Mouse (Mus musculus): ENCODE data around the gene Ccdc154. TPM values are rescaled to one million over a fixed set of nuclear protein-coding genes. Genes with fewer than 3 reads are reported as not detected.

Gene Ccdc154
- total RNA-seq, 1 experiment from 2014 or later, result 0.15 TPM

DNA sequence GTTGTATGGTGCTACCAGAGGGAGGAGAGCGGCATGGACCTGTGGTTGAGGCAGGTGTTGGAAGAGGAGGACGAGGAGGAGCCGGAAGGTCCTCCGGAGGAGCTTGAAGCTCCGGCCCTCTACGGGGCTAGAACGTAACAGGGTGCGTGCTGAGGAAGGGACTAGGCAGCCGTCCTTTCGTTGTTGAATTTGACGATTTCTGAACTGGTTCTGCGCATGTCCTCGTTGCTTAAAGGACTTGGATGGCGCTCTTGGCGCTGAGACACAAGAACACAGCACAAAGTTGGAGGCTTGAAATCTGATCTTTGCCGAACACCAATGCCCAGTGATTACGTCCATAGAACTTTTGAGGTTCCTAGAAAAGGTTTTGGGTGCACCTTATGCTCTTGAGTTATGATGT lies 22.7 kb downstream of the Ccdc154 start:
- no peak for DNase-seq

DNA sequence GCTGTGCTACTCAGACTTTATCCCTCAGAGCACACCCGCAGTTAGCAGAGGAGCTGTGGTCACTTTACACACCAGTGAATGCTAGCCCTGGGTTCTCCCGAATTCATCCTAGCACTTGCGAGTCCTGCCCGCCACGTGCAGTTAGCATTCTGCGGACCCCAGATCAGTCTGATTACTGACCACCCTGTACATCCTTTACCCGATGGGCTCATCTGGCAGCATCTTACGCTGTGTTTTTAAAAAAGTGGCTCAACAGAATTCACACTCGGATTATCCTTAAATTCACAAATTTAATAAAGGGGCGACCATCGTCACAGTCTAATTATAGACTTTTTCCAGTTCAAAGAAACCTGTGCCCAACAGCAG lies 25.5 kb downstream of the Ccdc154 start:
- DNase-seq, result no peak

- peak; percentile 88 for DNase-seq
Measured at GRCm38 (mm10) chr17:25188150-25189031, 26.1 kb downstream of the Ccdc154 start, which contains the start of gene Unkl. Gene Unkl (plus strand): TSS chr17:25188397.

- DNase-seq, result no peak
Measured at GRCm38 (mm10) chr17:25189091-25189490, 26.8 kb downstream of the Ccdc154 start.

DNA sequence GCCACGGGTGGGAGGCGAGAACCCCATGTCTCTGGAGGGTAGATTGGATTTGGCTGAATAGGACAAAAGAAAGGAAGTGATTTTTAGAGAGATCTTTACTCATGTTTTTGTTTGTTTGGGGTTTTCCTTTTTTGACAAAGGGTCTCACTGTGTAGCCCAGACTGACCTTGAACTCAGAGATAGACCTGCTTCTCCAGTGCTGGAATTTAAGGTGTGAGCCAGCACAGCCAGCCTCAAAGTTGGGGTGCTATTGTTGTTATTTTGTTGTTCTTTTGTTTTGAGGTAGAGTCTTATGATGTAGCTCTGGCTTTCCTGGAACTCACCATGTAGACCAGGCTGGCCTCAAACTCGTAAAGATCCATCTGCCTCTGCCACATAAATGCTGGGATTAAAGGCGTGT lies 40.1 kb downstream of the Ccdc154 start:
- no peak for DNase-seq

GRCm38 (mm10) chr17:25210006-25210405 lies 47.7 kb downstream of the Ccdc154 start:
- DNase-seq, result no peak

DNA sequence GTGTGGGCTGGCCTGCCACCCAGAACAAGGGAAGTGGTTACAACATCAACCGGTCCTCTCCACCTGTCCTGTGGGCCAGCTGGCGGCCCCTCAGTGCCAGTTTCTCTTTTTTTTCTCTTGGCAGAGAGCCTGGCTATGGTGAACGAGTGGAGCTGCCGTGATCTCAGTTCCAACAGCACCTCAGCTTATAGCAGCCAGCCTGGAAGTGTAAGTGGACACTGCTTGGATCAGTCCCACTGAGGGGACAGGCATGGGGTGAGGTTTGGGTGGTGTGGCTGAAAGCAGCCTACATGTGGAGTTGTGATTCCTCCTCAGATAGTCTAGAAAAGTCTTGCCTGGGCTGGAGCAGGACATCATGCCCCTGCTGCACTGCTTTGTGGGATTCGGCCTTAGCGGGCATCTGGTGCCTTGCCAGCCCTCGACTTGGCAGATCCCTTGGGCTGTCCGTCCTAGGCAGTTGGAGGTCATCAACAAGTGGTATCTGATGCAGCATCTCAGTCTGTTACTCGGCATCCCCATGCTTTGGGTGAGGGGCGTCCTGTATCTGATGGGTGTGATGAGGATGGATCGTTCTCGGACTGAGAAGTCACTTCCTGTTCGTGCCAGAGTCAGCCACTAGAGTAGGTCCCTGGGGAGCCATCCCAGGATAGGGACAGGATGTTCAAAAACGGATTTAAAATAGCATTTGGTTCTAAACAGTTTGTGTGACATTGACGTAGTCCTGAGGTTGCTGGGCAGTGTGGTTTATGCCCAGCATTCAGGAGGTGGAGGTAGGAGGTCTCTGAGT lies 48.6 kb downstream of the Ccdc154 start:
- no peak for DNase-seq

- DNase-seq, result no peak
Measured at GRCm38 (mm10) chr17:25211705-25212104, 49.4 kb downstream of the Ccdc154 start.

GRCm38 (mm10) chr17:25215431-25215830 lies 53.2 kb downstream of the Ccdc154 start:
- DNase-seq, result no peak

- DNase-seq, result no peak
Measured at GRCm38 (mm10) chr17:25218967-25219366, 56.7 kb downstream of the Ccdc154 start.

- no peak for DNase-seq
Measured at GRCm38 (mm10) chr17:25219492-25220295, 57.4 kb downstream of the Ccdc154 start.

DNA sequence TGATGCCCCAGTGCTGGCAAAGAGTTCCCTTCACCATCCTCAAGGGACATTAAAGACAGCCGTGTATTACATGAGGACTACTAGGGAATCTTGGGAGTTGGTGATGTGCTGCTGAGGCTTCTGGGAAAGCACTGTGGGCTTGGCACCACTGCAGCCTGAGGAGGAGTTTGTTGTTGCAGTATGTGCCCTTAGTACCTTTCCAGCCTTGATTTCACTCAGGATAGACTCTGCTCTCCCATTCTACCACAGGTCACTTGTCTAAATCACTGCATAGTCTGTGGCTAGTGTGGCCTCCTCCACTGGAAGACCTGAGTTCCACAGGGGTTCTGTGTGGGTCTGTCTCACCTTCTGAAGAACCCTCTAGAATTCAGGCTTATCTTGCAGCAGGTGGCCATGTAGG lies 58.5 kb downstream of the Ccdc154 start:
- no peak for DNase-seq

Other genes with a start within 250 kb of the Ccdc154 start
- 157 and 177 TPM in 2 replicates for gene Mapk8ip3, start 225.5 kb upstream of the Ccdc154 start, total RNA-seq (2021)
- 27.0 and 33.1 TPM in 2 replicates for gene Jpt2, start 201.8 kb upstream of the Ccdc154 start, total RNA-seq (2021)
- gene Cramp1l, start 146.7 kb upstream of the Ccdc154 start, total RNA-seq (2021), result 25.9 and 26.7 TPM in 2 replicates
- 36.3 and 45.4 TPM in 2 replicates for gene Ift140, start 146.4 kb upstream of the Ccdc154 start, total RNA-seq (2021)
- 27.7 and 31.5 TPM in 2 replicates for gene Tmem204, start 78.9 kb upstream of the Ccdc154 start, total RNA-seq (2021)
- gene Telo2, start 46.5 kb upstream of the Ccdc154 start, total RNA-seq (2021), result 26.3 and 27.2 TPM in 2 replicates
- gene Ptx4, start 41.7 kb upstream of the Ccdc154 start, total RNA-seq (2021), result not detected in 2 replicates
- 28.9 and 42.3 TPM in 2 replicates for gene Clcn7, start 29.1 kb upstream of the Ccdc154 start, total RNA-seq (2021)
- gene Gm38655, start 13.0 kb downstream of the Ccdc154 start, total RNA-seq (2021), result 0.49 TPM in 1 of 2 replicates, not detected in the other
- gene BC003965, start 22.1 kb downstream of the Ccdc154 start, total RNA-seq (2021), result 19.5 and 20.4 TPM in 2 replicates
- gene Unkl, start 25.9 kb downstream of the Ccdc154 start, total RNA-seq (2021), result 19.9 and 21.1 TPM in 2 replicates
- 42.4 and 50.1 TPM in 2 replicates for gene Gnptg, start 77.7 kb downstream of the Ccdc154 start, total RNA-seq (2021)
- 25.0 and 28.4 TPM in 2 replicates for gene Tsr3, start 77.7 kb downstream of the Ccdc154 start, total RNA-seq (2021)
- gene Baiap3, start 93.9 kb downstream of the Ccdc154 start, total RNA-seq (2021), result 6.8 and 15.0 TPM in 2 replicates
- gene Ube2i, start 112.2 kb downstream of the Ccdc154 start, total RNA-seq (2021), result 234 and 263 TPM in 2 replicates
- gene Prss34, start 135.9 kb downstream of the Ccdc154 start, total RNA-seq (2021), result 0.27 TPM in 1 of 2 replicates, not detected in the other
- not detected in 2 replicates for gene Prss28, start 146.2 kb downstream of the Ccdc154 start, total RNA-seq (2021)
- not detected in 2 replicates for gene Prss29, start 156.2 kb downstream of the Ccdc154 start, total RNA-seq (2021)
- gene Tpsab1, start 183.1 kb downstream of the Ccdc154 start, total RNA-seq (2021), result 0.58 TPM in 1 of 2 replicates, not detected in the other
- 0.58 and 1.1 TPM in 2 replicates for gene Tpsb2, start 203.8 kb downstream of the Ccdc154 start, total RNA-seq (2021)
- not detected in 2 replicates for gene Tpsg1, start 206.8 kb downstream of the Ccdc154 start, total RNA-seq (2021)

Data from adrenal gland, postnatal 25 days (tissue).